Mouse (Mus musculus): ENCODE data around the gene Scin. TPM values are rescaled to one million over a fixed set of nuclear protein-coding genes. Genes with fewer than 3 reads are reported as not detected.
A peak's percentile ranks its signal among the peaks of the same experiment; 100 is the strongest.
"Not testable (repeated sequence)": the region's sequence is repeated elsewhere in the genome, so short reads cannot be mapped to it uniquely, and the experiment has no call there.

Scin gene
- 1 to 10 TPM in 3 of 4 experiments, under 1 TPM in 1; 0.89 to 1.5 (median 1.2) TPM for total RNA-seq (2022)

- no peak for DNase-seq (ENCODE audit: low spot score in 2 of 2)
Observed at GRCm38 (mm10) chr12:40133573-40134271, at the start of gene Scin. TSS of gene Scin (minus strand) at chr12:40134228.

- DNase-seq (ENCODE audit: low spot score in 2 of 2): peak in 1 of 2 experiments; percentile 24
Observed at GRCm38 (mm10) chr12:40177089-40177488, 43.1 kb upstream of the Scin start.

- no peak for DNase-seq (ENCODE audit: low spot score in 2 of 2)
Observed at GRCm38 (mm10) chr12:40176158-40176557, 42.1 kb upstream of the Scin start.

GRCm38 (mm10) chr12:40175171-40175570 is 41.1 kb upstream of the Scin start:
- DNase-seq (ENCODE audit: low spot score in 2 of 2): not testable (repeated sequence)

- no peak for DNase-seq (ENCODE audit: low spot score in 2 of 2)
Observed at GRCm38 (mm10) chr12:40171637-40172036, 37.6 kb upstream of the Scin start.

- DNase-seq (ENCODE audit: low spot score in 2 of 2): no peak
Observed at GRCm38 (mm10) chr12:40169675-40170074, 35.6 kb upstream of the Scin start.

GRCm38 (mm10) chr12:40164621-40165020 is 30.6 kb upstream of the Scin start:
- DNase-seq (ENCODE audit: low spot score in 2 of 2): no peak

GRCm38 (mm10) chr12:40160777-40161176 is 26.7 kb upstream of the Scin start:
- DNase-seq (ENCODE audit: low spot score in 2 of 2): no peak

GRCm38 (mm10) chr12:40154188-40154587 is 20.2 kb upstream of the Scin start:
- DNase-seq (ENCODE audit: low spot score in 2 of 2): no peak

- no peak for DNase-seq (ENCODE audit: low spot score in 2 of 2)
Observed at GRCm38 (mm10) chr12:40152353-40153069, 18.5 kb upstream of the Scin start.

- DNase-seq (ENCODE audit: low spot score in 2 of 2): no peak
Observed at GRCm38 (mm10) chr12:40147319-40147718, 13.3 kb upstream of the Scin start.

GRCm38 (mm10) chr12:40146510-40146909 is 12.5 kb upstream of the Scin start:
- DNase-seq (ENCODE audit: low spot score in 2 of 2): no peak

GRCm38 (mm10) chr12:40140706-40141105 is 6.7 kb upstream of the Scin start:
- no peak for DNase-seq (ENCODE audit: low spot score in 2 of 2)

GRCm38 (mm10) chr12:40139484-40140245 is 5.6 kb upstream of the Scin start:
- no peak for DNase-seq (ENCODE audit: low spot score in 2 of 2)

GRCm38 (mm10) chr12:40134529-40134928 is 501 bp upstream of the Scin start:
- DNase-seq (ENCODE audit: low spot score in 2 of 2): no peak

- DNase-seq (ENCODE audit: low spot score in 2 of 2): no peak
Observed at GRCm38 (mm10) chr12:40133194-40133572, 845 bp downstream of the Scin start.

GRCm38 (mm10) chr12:40118872-40119271 is 15.2 kb downstream of the Scin start:
- no peak for DNase-seq (ENCODE audit: low spot score in 2 of 2)

GRCm38 (mm10) chr12:40117045-40117444 is 17.0 kb downstream of the Scin start:
- DNase-seq (ENCODE audit: low spot score in 2 of 2): no peak

- DNase-seq (ENCODE audit: low spot score in 2 of 2): no peak
Observed at GRCm38 (mm10) chr12:40116214-40116613, 17.8 kb downstream of the Scin start.

GRCm38 (mm10) chr12:40114883-40115282 is 19.1 kb downstream of the Scin start:
- no peak for DNase-seq (ENCODE audit: low spot score in 2 of 2)

GRCm38 (mm10) chr12:40114020-40114419 is 20.0 kb downstream of the Scin start:
- DNase-seq (ENCODE audit: low spot score in 2 of 2): no peak

GRCm38 (mm10) chr12:40113605-40114004 is 20.4 kb downstream of the Scin start:
- no peak for DNase-seq (ENCODE audit: low spot score in 2 of 2)

Measured in gastrocnemius, adult 8-10 months (tissue).